Mouse (Mus musculus) layer of hippocampus, postnatal 36 days (tissue): ENCODE measurements at regions not wholly inside any gene's neighbourhood (a gene's known extent, or its start where the extent isn't known, plus 50 kb on each side); places are given as distances from the start of the nearest gene placed in this dataset.
"Not testable (repeated sequence)": the region's sequence is repeated elsewhere in the genome, so short reads cannot be mapped to it uniquely, and the experiment has no call there.

Experiments used
- DNase-seq, 2 experiments: peaks; one replicate each; pipeline ENCODE4 v3.0.0; 2022

DNA sequence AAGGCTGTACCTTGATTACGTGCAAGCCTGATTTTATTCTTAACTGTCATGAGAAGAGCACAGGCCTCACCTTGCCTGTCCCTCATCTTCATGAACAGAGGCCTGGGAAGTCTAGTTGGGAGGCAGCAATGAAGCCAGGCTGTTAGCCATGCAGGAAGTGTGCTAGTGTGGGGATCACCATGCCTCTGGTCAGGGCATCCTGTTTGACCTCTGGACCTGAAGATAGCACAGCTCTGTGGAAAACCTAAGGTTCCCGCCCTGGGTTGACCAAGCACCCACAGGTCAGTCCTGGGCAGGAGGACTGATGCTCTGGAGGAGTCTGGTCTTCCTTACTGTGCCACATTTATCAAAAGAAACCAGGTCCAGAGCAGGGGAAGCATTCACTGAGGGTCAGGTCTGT, 157.6 kb downstream of the Gm906 start:
- DNase-seq, result no peak

DNA sequence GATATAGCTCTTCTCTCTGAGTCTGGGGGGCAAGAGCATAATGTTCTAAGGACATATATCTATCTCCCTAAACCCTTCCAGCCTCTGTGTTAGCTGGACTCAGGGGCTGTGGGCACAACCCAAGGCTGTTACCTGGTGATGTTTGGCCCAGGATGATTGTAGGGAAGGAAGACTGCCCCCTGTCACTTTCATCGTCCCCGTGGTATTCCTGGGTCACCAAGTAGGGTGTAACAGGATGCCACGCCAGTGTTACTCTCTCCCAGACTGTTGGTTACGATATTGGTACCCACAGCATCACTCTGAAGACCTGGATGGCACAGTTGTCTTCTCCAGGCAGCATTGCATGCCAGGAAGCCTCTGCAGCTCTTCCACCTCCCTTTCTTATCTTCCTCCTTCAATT, 185.3 kb downstream of the Gm906 start:
- DNase-seq, result no peak

GRCm38 (mm10) chr13:50064365-50064764, 185.7 kb downstream of the Gm906 start:
- DNase-seq, result not testable (repeated sequence)

GRCm38 (mm10) chr13:50059676-50060075, 190.4 kb downstream of the Gm906 start:
- not testable (repeated sequence) for DNase-seq

- DNase-seq, result not testable (repeated sequence)
These were observed 191.1 kb downstream of the Gm906 start for GRCm38 (mm10) chr13:50059054-50059453.

GRCm38 (mm10) chr13:50051746-50052145, 198.4 kb downstream of the Gm906 start:
- DNase-seq, result not testable (repeated sequence)

DNA sequence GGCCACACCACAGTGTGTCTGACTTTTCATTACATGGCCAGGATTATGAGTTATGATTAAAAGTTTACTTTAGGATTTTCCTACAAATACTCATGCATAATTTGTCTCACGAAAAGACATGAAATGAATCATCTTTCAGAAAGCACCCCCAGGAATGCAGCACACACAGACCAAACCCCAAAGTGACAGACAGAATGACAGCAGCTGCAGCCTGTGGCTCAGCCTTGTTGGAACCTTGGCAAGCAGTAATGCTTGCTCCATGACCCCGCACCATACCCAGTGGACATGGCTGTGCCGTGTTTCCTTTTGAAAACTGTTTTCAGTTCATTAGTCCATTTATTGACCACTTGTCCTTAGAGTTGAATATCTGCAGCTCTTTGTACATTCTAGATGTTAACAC, 199.0 kb downstream of the Gm906 start:
- DNase-seq, result not testable (repeated sequence)

DNA sequence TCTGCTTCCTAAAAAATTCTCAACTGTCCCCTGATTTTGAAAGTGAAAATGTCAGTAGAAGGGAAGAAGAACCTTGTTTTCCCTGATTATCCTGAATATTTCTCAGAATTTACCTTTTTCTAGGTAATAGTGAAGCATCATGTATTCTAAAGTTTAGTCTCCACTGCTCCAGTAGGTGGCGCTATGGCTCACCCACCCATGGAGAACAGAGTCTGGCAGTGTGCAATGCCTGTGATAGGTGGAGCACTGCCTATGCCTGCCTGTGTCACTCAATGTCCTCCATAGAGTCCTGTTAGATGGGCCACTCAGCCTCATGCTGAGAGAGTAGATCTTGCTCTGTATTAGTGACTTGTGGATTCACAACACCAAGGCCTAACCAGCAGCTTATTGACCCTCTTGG, 218.4 kb downstream of the Gm906 start:
- no peak for DNase-seq

DNA sequence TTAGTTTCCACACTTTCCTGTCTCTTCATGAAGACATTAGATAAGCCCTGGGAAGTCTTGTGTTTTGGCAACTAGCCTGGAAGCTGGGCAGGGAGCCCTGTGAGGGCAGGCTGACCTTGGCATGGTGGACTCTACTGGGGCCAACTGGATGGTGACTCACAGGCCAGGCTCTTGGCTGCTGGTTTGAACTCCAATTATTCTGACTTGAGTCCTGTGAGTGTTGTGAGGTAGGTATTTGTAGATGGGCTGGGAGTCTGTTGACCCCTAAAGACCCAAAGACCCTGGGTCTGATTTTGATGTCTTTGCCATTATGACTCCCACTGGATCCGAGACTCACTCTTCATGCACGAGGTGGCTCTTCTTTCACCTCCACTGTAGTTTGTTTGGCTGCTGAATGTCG, 208.9 kb upstream of the Gm30302 start:
- DNase-seq, result not testable (repeated sequence)

DNA sequence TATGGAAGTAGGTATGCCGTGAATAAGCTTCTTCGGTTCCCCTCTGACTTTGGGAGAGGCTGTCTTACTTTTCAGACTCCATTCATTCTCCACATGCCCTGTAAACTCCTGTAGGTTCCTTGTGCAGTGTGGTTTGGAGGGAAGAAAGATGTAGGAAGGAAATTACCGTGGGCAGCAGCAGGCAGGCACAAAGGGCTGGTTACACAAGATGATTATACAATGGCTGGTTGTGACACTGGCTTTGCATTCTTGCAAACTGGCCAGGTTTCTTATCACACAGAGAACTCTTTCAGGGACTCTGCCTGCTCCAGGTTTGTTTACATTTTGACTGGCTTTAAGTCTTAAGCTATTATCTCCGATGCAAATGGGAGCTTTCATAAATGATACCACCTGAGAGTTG, 167.3 kb upstream of the Gm30302 start:
- DNase-seq, result not testable (repeated sequence)

GRCm38 (mm10) chr13:49957993-49958681, 159.3 kb upstream of the Gm30302 start:
- peak in 1 of 2 experiments; percentile 2 for DNase-seq

DNA sequence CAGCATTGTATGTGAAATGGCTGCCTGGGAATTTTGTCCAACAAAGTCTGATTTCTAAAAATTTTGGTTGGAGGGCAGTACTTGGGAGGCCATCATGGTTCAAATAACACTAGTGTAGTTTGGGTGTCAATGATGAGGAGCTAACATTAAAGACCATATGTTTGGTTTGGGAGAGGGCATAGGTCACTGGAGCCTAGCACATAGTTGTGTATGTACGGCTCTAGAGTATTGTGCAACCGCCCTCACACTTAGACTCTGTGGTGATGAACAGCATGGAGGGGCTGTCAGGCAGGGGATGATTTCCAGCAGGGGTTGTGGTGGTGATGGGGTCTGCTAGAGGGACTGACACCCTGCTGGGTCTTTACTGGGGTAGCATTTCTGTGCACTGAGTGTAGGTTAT, 117.0 kb upstream of the Gm30302 start:
- no peak for DNase-seq
